Mouse (Mus musculus): ENCODE measurements around the gene Amotl1.

DNA sequence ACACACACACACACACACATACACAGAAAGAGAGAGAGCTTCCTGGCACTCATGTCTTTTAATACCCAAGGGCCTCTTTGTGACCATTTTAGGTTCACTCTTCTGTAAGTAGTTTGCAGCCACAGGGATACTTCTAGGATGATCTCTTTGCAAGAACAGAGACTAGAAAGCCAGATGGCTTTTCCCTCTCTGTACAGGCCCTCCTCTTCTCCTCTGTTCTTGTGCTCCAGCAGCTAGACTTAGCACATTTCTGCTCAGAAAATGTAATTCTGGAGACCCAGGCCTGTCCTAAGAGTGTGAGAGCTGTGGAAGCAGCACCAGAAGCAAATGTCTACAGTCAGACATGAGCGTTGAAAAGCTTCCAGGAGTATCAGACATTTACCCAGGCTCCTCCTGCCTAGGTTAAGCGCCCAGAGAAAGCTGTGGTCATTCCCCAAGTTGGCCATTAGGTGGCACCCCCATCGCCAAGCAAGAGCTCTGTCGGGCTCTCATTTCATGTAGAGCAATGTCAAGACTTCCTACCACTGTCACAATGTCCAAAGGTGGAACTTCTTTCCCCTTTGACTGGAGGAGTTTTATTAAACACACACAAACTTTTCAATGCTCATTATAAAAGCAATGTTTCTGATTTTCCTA is 121.3 kb downstream of the Amotl1 start:
- TF ChIP-seq CTCF (IDR thresholded peaks at IDR 0.05; ENCODE audit: low read depth, low read length) (peak; percentile 76), POLR2A (IDR thresholded peaks at IDR 0.05; ENCODE audit: insufficient read depth, low read length) (no peak)
